Mouse (Mus musculus) limb, embryonic 11.5 days (tissue): ENCODE measurements at regions not wholly inside any gene's neighbourhood (a gene's known extent, or its start where the extent isn't known, plus 50 kb on each side); places are given as distances from the start of the nearest gene placed in this dataset.

Experiments used
- ATAC-seq: fragments of 200-750 bp; cut with Nextera tagmentation; 2 replicates; pipeline ENCODE4 v1.8.0; 2017; ENCODE audit warnings: low read depth; ENCODE audit not compliant: insufficient number of reproducible peaks, low FRiP score, low TSS enrichment
- DNase-seq: peaks from one replicate; pipeline ENCODE4 v3.0.0-alpha.2; 2015; ENCODE audit warnings: low spot score
- H3K27ac ChIP-seq: fragments of 300-500 bp; sonication (generic); replicated peaks from 2 replicates; pipeline ENCODE4 v1.5.1; 2014; ENCODE audit warnings: low read depth, mild to moderate bottlenecking, low read length
- H3K27me3 ChIP-seq: fragments of 300-500 bp; sonication (generic); 2 replicates; pipeline ENCODE4 v1.6.1; 2014; ENCODE audit warnings: mild to moderate bottlenecking, low read length, mixed read lengths; ENCODE audit not compliant: control insufficient read depth, insufficient read depth
- H3K36me3 ChIP-seq: fragments of 300-500 bp; sonication (generic); 2 replicates; pipeline ENCODE4 v1.6.1; 2014; ENCODE audit warnings: mild to moderate bottlenecking, low read length, moderate library complexity, mixed read lengths; ENCODE audit not compliant: control insufficient read depth, insufficient read depth
- H3K4me1 ChIP-seq: fragments of 300-500 bp; sonication (generic); 2 replicates; pipeline ENCODE4 v1.6.1; 2014; ENCODE audit warnings: low read length, mixed read lengths; ENCODE audit not compliant: control insufficient read depth, insufficient read depth
- H3K4me2 ChIP-seq: fragments of 300-500 bp; sonication (generic); 2 replicates; pipeline ENCODE4 v1.6.1; 2014; ENCODE audit warnings: low read depth, mild to moderate bottlenecking, moderate library complexity; ENCODE audit not compliant: severe bottlenecking
- H3K4me3 ChIP-seq: fragments of 300-500 bp; sonication (generic); 2 replicates; pipeline ENCODE4 v1.5.1; 2014; ENCODE audit warnings: low read depth, low read length
- H3K9ac ChIP-seq: fragments of 300-500 bp; sonication (generic); 2 replicates; pipeline ENCODE4 v1.6.1; 2014; ENCODE audit warnings: mild to moderate bottlenecking, low read length
- H3K9me3 ChIP-seq: fragments of 300-500 bp; sonication (generic); 2 replicates; pipeline ENCODE4 v1.6.1; 2016; ENCODE audit warnings: low read length; ENCODE audit not compliant: control insufficient read depth
- WGBS: fragments of 180-500 bp; shearing (Covaris S2); extraction: QIAGEN DNeasy Blood & Tissue Kit; methylation state at CpG from one replicate; pipeline ENCODE4 v1.1.7; 2014; 5-methylcytosine and 5-hydroxymethylcytosine counted together

DNA sequence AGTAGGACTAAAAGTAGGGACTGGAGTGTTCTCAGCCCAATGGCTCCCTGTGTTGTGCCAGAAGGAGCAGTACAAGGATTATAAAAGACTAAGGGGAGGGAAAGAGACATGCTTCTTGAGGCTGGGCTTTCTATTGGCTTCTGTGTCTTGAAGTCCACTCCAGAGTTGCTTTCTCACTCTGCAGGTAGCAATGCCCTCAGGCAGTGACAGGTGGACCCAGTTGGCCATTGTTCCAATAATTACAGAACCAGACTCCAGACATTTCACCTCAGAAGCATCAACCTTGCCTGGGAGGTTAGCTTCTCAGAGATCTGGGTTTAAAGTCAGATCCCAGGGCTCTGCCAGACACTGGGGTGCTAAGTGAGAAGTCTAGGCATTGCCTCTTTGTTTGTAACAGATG lies 136.3 kb upstream of the Tll1 start:
- no peak for ATAC-seq
- Histone ChIP-seq H3K4me2 (no peak overlapping the region), H3K27ac (no peak overlapping the region), H3K4me1 (no peaks in the 10 kb centered on the region), H3K4me3 (no peak overlapping the region), H3K27me3 (no peaks in the 10 kb centered on the region), H3K9me3 (no peaks in the 10 kb centered on the region), H3K36me3 (no peaks in the 10 kb centered on the region), H3K9ac (no peak overlapping the region)
- DNase-seq: no peak

DNA sequence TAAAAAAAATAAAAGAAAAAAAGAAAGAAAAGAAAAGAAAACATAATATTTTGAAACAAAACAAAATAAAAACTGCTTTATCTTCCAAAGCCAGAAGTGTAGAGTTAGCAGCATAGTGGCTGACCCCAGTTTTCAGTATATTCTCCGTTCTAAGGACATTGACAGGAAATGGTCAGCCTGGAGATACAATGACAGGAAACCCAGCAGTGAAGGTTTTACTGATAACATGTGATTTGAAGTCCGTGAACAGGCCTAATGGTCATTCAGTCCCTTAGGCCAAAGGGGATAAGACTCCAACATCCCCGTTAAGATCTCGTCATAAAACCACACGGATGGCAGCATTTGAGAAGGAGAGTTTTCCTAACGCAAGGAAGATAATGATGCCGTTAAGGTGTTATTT lies 131.3 kb upstream of the Tll1 start:
- Histone ChIP-seq H3K36me3 (no peaks in the 10 kb centered on the region), H3K9me3 (no peaks in the 10 kb centered on the region), H3K4me3 (no peak overlapping the region), H3K4me2 (no peak overlapping the region), H3K4me1 (no peaks in the 10 kb centered on the region), H3K27me3 (no peaks in the 10 kb centered on the region), H3K9ac (no peak overlapping the region), H3K27ac (no peak overlapping the region)
- ATAC-seq (no peak), DNase-seq (no peak)
- WGBS: 33% methylated on average over 7 of the region's 7 CpGs

DNA sequence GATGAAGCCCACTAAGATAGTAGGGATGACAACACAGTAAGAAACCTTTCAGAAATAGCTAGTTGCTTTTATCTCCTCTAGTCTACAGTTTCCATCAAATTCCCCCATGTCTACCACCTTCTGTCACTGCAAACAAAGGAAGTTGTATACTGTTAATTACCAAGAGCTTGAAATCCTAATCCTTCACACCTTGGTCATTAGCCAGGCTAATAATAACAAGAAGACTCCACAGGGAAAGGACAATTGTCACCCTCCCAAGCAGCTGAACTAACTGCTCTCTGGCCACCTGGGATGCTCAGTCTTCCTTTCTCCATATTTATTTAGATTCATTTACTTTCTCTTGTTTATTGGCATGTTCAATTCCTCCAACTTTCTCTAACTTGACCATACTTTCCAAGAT lies 130.5 kb upstream of the Tll1 start:
- no peaks in the 10 kb centered on the region for H3K4me1 ChIP-seq
- H3K9me3 ChIP-seq: no peaks in the 10 kb centered on the region
- H3K36me3 ChIP-seq: no peaks in the 10 kb centered on the region
- H3K27ac ChIP-seq: no peak overlapping the region
- no peak overlapping the region for H3K9ac ChIP-seq
- H3K4me3 ChIP-seq: no peak overlapping the region
- H3K4me2 ChIP-seq: no peak overlapping the region
- DNase-seq (no peak), ATAC-seq (no peak)
- no peaks in the 10 kb centered on the region for H3K27me3 ChIP-seq

DNA sequence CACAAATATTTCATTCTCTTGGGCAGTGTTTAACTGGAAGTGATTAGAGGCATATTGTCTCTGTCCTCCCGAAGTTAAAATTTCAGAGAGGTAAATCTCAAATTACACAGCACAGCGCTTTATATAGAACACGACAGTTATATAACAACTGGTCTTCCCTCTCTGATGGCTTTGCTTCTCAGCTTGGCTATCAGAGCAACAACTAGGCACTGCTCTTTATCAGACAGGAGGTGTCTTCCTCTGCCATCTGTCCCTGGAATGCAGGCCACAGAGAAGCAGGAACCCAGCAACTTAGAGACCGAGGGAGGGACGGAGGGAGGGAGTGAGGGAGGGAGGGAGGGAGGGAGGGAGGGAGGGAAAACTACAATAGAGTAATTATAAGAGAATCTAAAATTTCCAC lies 129.4 kb upstream of the Tll1 start:
- H3K27me3 ChIP-seq: no peaks in the 10 kb centered on the region
- ATAC-seq (no peak), DNase-seq (no peak)
- no peak overlapping the region for H3K4me2 ChIP-seq
- H3K9ac ChIP-seq: no peak overlapping the region
- no peak overlapping the region for H3K4me3 ChIP-seq
- 11% methylated on average over 5 of the region's 5 CpGs for WGBS
- no peaks in the 10 kb centered on the region for H3K36me3 ChIP-seq
- H3K4me1 ChIP-seq: no peaks in the 10 kb centered on the region
- no peak overlapping the region for H3K27ac ChIP-seq
- no peaks in the 10 kb centered on the region for H3K9me3 ChIP-seq

DNA sequence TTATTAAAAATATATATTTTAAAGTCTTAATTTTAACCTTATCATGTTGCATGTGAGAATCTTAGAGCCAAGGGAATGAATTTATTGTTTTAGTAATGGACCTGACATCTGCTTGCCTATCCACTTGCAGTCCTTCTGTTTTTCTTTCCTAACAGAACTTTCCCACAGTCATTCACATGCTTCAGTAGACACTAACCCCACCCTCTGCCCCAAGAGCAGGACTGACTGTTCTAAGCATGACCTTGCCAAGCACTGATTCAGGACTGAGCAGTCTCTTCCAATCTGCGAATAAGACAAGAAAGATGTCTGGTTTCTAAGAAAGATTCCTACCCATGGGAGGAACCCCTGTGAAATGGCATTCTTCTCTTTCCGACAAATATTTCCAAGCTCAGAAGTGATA lies 117.9 kb upstream of the Tll1 start:
- Histone ChIP-seq H3K9me3 (no peaks in the 10 kb centered on the region), H3K9ac (no peak overlapping the region), H3K27me3 (no peaks in the 10 kb centered on the region), H3K4me3 (no peak overlapping the region), H3K4me2 (no peak overlapping the region), H3K4me1 (no peaks in the 10 kb centered on the region), H3K27ac (no peak overlapping the region), H3K36me3 (no peaks in the 10 kb centered on the region)
- WGBS: 92% methylated on average over 2 of the region's 2 CpGs
- no peak for ATAC-seq
- no peak for DNase-seq

DNA sequence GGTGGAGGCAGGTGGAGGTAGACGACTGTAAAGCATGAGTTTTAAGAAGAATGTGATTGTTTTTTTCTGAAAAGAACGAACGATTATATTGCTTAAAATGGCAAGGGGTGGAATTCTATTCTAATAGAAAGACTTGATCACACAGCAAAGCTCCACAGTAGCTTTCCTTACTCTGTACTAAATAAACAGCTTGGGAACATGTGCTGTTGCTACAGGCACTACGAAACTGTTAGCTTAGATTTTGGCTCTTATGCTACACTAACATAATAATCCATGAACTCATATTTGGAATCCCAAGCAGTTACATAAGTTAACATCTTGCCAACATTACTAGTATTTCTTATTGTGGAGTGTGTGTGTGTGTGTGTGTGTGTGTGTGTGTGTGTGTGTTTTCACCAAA lies 114.3 kb upstream of the Tll1 start:
- no peaks in the 10 kb centered on the region for H3K27me3 ChIP-seq
- no peaks in the 10 kb centered on the region for H3K36me3 ChIP-seq
- WGBS: 92% methylated on average over 4 of the region's 4 CpGs
- H3K4me2 ChIP-seq: no peak overlapping the region
- ATAC-seq (no peak), DNase-seq (no peak)
- no peak overlapping the region for H3K4me3 ChIP-seq
- H3K9me3 ChIP-seq: no peaks in the 10 kb centered on the region
- no peak overlapping the region for H3K9ac ChIP-seq
- H3K4me1 ChIP-seq: peaks cover 3% of the 10 kb centered on the region; the same call in 1 of the 2 replicates
- no peak overlapping the region for H3K27ac ChIP-seq

DNA sequence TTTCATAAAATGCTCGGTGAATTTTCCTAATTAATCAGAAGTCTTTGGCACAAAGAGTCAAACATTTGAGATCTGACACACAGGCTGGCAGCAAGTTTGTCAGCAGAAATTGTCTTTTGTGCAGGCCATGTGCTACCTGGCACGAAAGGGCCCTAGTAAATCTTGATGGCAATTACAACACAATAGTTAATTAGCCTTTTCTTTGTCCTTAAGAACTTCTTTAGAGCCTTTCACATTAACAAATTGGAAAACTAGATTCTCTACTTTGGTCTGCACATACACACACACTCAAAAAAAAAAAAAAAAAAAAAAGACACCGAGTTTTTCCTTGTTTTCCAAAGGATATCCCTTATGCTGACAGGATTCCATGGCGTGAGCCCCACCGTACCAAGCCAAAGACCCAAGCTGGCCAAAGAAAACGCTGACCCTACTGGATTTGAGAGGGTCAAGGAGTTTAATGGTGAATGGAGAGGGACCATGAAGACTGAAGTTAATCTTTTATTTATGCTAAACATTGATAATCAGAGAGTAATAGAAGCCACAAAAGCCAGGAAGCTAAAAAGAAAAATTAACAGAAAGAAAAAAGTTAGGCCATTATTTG lies 113.2 kb upstream of the Tll1 start:
- no peaks in the 10 kb centered on the region for H3K9me3 ChIP-seq
- DNase-seq: no peak
- H3K4me3 ChIP-seq: no peak overlapping the region
- no peak overlapping the region for H3K27ac ChIP-seq
- no peak overlapping the region for H3K9ac ChIP-seq
- no peaks in the 10 kb centered on the region for H3K27me3 ChIP-seq
- 57% methylated on average over 6 of the region's 6 CpGs for WGBS
- H3K4me2 ChIP-seq: no peak overlapping the region
- no peaks in the 10 kb centered on the region for H3K36me3 ChIP-seq
- ATAC-seq: no peak
- H3K4me1 ChIP-seq: peaks cover 3% of the 10 kb centered on the region; the same call in 1 of the 2 replicates

DNA sequence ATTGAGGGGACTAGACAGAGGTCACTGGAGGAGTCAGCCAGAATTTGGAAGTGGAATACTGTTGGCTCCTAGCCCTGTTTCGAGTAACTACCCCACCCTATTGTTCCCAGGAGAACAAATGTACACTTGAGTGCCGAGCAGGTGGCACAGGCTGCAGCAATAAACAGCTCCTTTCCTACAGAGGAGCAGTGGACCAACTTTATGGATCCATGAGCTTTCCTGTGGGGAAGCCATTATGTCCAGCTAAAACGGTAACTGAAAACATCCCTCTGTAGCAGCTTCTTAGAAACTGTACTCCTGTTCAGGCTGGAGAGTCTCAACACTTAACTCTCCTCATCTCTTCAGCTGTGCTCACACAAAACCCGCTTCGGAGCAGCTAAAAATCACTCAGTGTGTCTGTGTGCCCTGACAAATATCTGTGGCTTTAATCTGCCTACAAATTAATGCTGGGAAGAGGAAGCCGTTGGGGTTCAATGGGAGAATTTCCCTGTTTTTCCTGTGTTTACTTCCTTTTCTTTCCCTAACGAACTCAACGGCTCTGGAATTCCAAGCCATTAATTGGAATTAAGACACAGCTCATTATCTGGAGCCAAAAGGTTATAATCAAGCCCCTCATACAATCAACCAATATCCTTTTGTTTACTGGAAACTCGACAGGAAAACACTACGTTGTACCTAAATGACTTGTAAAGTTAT lies 112.6 kb upstream of the Tll1 start:
- no peak overlapping the region for H3K4me2 ChIP-seq

DNA sequence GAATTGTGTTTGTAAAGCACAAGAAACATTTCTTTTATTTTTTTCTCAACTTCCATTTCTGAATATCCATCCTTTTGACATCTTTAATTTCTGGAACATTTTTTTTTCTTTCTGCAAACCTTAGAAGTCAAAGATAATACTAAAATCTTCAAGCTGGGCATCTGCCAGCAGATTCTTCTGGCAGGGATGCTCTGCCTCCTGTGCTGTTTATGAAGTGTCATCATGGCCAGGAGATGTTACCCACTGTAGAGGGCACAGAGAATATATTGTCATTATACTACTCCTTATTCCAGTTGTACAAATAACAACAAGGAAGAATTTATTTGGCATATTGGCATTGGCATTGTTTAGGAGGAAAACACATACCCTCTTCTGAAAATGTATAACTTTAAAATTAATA lies 111.7 kb upstream of the Tll1 start:
- ATAC-seq (no peak), DNase-seq (no peak)
- Histone ChIP-seq H3K27me3 (no peaks in the 10 kb centered on the region), H3K27ac (no peak overlapping the region), H3K4me1 (peaks cover 3% of the 10 kb centered on the region; the same call in 1 of the 2 replicates), H3K36me3 (no peaks in the 10 kb centered on the region), H3K9me3 (no peaks in the 10 kb centered on the region), H3K4me2 (no peak overlapping the region), H3K9ac (no peak overlapping the region), H3K4me3 (no peak overlapping the region)

More for the DNA sequence above, 112.6 kb upstream of the Tll1 start:
- Histone ChIP-seq H3K36me3 (no peaks in the 10 kb centered on the region), H3K4me1 (peaks cover 3% of the 10 kb centered on the region; the same call in 1 of the 2 replicates), H3K4me3 (no peak overlapping the region), H3K27me3 (no peaks in the 10 kb centered on the region), H3K27ac (no peak overlapping the region), H3K9ac (no peak overlapping the region), H3K9me3 (no peaks in the 10 kb centered on the region)
- 25% methylated on average over 10 of the region's 10 CpGs for WGBS
- DNase-seq (peak; percentile 47), ATAC-seq (peak; percentile 73)
